Mouse (Mus musculus) kidney, adult 2 months (tissue): ENCODE data around the gene Cybc1.
A peak's percentile ranks its signal among the peaks of the same experiment; 100 is the strongest.

Experiments used
- CTCF ChIP-seq: fragments of 200-500 bp; conservative IDR thresholded peaks from 2 replicates; pipeline ENCODE4 v1.5.1; 2011; ENCODE audit warnings: low read depth, mild to moderate bottlenecking, control low read depth, low read length, moderate library complexity, mixed read lengths; ENCODE audit not compliant: insufficient read depth, insufficient read length
- POLR2A ChIP-seq: fragments of 200-500 bp; IDR thresholded peaks from one replicate; pipeline ENCODE4 v1.6.1; 2011; ENCODE audit warnings: low read depth, low read length, control low read depth

DNA sequence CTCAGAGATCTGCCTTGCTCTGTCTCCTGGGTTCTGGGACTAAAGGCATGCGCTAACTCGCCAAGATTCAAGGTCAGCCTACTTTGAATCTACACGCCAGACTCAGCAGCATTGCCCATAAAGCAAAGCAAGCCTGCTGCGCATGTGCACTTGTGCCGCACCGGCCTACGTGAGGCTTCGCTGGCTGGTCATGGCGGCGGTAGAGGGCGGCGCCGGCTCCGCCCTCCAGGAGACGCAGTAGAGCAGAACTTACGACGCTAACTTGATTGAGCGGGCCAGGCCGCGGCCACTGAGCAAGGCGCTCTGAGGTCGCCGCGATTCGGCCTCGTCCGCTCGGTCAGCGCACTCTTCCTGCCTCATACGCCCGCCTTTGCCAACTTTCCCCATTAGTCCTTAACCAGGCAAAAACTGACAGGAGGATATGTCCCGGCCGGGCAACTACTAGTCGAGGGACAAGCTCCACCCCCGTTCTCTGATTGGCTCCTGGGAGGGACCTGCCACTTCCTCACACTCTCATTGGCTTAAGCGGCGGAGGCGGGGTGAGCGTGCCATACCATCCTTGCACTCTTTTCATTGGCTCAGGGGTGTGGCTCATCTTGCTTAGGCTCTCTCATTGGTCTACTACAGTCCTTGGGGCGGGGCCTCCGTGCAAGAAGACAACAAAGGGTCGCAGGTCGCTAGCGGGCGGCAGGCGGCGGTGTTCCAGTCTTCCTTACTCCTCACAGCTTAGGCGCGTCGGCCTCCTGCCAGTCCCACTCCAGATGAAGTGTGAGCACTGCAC is 7.6 kb upstream of the Cybc1 start, which contains the start of gene Narf:
- TF ChIP-seq CTCF (peak; percentile 52), POLR2A (peak; percentile 98)
